Mouse (Mus musculus): ENCODE results near the gene Kcnn4.
"Not testable (repeated sequence)": the region's sequence is repeated elsewhere in the genome, so short reads cannot be mapped to it uniquely, and the experiment has no call there.

The Kcnn4 gene

DNA sequence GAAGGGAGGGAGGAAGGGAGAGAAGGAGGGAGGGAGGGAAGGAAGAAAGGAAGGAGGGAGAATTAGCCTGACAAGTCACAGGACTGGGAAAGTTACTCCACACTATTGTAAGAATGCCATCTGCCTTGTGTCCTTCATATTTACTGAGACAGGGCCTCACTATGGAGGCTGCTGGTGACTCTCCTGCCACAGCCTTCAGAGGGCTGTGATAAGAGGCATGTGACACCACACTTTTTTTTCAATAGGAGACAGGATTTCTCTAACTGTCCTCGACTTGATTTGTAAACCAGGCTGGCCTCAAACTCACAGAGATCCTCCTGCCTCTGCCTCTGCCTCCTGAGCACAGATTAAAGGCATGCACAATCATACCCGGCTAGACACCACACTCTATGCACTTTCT is 21.6 kb downstream of the Kcnn4 start:
- no peak for DNase-seq (ENCODE audit: low spot score in 2 of 2)

DNA sequence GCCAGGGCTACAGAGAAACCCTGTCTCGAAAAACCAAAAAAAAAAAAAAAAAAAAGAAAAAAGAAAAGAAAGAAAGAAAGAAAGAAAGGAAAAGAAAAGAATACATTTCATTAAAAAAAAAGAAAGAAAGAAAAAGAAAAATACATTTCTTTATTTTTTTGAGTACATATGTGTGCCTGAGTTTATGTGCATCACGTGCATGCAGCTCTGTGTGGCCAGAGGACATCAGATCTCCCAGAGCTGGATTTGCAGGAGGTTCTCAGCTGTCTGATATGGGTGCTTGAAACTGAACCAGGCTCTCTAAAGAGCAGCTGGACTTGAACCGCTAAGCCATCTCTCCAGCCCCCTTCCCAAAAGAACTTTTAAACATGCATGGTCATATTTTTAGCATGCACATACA is 24.0 kb downstream of the Kcnn4 start:
- DNase-seq (ENCODE audit: low spot score in 2 of 2), result no peak

DNA sequence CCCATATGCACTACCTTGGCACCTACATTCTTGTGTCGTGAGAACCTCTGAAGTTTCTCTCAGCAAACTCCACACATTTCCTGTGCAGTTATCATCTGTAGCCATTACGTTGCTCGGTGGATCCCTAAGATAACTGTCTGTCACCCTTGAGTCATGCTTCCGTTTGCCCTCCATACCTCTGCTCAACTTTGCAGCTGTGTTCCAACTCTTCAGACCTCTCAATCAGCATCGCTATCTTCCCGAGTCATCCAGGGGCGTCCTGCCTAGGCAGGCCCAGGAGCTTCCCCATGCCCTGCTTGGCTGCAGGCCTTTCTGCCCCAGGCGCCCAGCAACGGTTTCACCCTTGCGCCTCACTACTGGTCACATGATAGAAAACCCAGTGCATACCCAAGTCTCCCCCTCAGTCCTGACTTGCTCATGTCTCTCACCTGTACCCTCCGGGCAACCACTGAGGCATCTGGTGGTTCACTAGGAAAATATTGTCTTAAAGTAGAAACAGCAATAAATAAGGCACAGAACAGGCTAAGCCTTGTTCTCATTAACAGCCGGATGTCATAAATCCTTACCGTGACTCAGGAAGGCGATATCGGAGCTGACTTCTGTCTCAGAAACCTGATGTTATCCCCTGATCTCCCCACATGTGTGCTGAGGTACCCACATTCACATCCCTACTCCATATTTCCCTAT is 24.6 kb downstream of the Kcnn4 start:
- no peak for DNase-seq (ENCODE audit: low spot score in 2 of 2)

DNA sequence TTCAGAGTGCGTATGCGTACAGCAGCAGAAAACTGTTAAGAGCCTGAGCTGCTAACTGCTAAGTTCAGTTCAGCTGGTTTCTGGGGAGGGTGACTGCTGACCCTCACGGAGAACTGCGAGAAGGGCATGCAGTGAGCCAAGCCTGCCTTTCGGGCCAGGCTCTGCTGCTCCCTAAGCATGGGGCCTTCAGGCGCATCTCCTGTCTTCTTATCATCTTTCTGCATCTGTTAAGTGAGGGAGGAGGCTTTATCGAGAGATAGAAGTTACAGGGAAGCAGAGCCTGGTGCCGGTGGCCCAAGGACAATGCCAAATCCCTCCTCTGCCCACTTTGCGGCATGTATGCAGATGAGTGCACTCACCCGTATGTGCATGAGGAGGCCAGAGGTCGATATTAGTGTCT is 26.8 kb downstream of the Kcnn4 start:
- DNase-seq (ENCODE audit: low spot score in 2 of 2), result no peak

DNA sequence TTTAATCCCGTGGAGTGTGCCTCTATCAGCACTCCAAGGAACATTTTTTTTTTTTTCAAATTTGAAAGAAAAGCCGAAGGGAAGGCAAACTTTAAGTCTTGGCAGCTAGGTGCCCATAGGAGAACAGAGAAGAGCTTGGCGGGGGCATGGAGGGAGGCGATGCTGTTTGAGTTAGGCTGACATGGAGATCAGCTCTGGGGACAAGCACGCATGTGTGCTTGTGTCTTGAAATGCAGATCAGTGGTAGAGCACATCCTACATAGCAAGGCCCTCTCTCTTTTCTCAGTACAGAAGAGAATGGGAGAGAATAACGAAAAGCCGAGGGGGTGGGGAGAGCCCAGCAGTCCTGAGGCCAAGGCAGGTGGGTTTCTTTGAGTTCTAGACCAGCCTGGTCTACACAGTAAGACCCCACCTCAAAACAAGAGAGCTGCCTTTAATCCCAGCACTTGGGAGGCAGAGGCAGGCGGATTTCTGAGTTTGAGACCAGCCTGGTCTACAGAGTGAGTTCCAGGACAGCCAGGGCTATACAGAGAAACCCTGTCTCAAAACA is 28.4 kb downstream of the Kcnn4 start:
- DNase-seq (ENCODE audit: low spot score in 2 of 2), result no peak

DNA sequence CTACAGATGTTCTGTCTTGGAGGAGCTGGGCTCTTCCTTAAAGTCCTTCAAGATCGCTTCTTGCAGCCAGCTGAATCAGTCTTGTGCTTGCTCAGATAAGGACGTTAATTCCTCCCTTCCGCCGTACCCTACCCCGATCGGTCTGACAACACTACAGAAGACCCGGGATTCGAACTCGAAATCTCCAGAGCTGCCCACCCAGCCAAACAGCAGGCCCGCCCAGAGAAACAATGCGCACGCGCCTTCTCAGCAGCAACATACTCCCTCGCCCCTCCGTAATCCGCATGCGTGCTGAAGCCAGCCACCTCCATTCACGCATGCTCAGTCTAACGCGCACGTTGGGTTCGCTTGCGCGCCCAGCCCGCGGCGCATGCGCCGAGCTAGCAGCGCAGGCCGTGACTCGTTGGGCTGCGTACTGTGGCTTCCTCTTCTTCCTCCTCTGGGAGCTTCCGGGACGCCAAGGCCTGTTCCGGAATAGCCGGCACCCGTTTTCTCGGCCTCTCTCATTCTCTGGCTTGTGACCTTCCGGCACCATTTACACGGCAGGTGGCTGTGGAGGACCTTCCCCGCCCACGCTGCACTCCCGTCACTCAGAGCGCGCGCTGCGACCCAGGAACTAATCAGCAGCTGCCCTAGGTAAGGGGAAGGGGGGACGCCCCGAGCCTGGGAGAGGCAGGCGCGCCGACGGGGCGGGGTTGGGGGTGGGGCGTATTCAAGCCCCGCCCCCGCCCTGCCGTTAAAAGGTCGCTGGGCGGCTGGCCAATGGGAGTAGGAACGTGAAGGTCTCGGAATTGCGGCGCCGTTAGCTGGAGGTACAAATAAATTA is 29.4 kb downstream of the Kcnn4 start, which contains the start of gene Smg9:
TSS of gene Smg9 (plus strand) at position 364 of the 826 bp plus-strand sequence.
- peak; percentile 94 to 97 for DNase-seq (ENCODE audit: low spot score in 2 of 2)

DNA sequence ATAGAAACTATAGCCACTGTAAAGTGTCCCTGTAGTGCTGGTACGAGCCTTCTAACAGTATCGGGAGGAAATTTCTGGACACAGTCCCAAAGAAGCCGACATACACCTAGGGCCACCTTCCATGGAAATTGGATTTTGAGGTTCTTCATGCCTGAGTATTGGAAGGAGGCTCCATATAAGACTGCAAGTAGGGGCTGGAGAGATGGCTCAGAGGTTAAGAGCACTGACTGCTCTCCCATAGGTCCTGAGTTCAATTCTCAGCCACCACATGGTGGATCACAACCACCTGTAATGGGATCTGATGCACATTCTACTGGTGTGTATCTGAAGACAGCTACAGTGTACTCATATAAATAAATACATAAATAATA is 30.0 kb downstream of the Kcnn4 start:
- no peak for DNase-seq (ENCODE audit: low spot score in 2 of 2)

DNA sequence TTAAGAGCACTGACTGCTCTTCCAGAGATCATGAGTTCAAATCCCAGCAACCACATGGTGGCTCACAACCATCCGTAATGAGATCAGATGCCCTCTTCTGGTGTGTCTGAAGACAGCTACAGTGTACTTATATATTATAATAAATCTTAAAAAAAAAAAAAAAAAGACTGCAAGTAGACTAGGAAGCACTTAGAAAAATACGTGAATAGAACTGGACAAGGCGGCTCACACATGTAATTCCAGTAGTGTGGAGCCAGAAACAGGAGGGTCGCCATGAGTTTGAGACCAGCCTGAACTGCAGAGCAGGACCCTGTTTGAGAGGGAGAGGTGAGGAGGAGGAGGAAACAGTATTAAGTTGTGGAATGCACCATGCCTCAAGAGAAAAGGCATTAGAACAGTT is 30.4 kb downstream of the Kcnn4 start:
- not testable (repeated sequence) for DNase-seq (ENCODE audit: low spot score in 2 of 2)

DNA sequence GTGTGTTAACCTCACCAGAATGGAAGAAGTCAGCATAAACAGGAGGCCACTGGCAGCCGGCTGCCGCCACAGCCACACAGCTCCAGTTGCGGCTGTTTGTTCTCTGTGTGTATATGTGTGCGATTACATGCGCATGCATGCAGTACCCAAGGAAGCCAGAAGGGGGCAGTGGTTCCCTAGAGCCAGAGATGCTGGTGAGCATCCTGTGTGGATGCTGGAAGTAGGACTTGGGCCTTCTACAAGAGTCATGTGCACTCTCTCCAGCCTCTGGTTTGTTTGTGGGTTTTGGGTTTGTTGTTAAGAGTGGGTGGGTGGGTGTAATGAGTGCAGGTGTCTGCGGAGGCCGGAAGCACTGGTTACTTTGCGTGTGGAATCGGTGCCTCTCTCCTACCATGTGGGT is 32.8 kb downstream of the Kcnn4 start:
- DNase-seq (ENCODE audit: low spot score in 2 of 2), result no peak

DNA sequence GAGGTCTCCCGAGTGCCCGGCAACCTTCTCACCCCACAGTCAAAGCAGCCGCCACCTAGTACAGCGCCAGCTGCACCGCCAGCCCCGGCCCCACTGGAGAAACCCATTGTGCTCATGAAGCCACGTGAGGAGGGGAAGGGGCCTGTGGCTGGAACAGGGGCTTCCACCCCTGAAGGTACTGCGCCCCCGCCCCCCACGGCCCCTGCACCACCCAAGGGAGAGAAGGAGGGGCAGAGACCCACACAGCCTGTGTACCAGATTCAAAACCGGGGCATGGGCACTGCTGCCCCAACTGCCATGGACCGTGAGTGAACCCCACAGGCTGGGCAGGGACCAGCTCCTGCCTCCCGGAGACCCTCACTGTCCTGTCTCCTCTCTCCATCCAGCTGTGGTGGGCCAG is 35.6 kb downstream of the Kcnn4 start:
- no peak for DNase-seq (ENCODE audit: low spot score in 2 of 2)

DNA sequence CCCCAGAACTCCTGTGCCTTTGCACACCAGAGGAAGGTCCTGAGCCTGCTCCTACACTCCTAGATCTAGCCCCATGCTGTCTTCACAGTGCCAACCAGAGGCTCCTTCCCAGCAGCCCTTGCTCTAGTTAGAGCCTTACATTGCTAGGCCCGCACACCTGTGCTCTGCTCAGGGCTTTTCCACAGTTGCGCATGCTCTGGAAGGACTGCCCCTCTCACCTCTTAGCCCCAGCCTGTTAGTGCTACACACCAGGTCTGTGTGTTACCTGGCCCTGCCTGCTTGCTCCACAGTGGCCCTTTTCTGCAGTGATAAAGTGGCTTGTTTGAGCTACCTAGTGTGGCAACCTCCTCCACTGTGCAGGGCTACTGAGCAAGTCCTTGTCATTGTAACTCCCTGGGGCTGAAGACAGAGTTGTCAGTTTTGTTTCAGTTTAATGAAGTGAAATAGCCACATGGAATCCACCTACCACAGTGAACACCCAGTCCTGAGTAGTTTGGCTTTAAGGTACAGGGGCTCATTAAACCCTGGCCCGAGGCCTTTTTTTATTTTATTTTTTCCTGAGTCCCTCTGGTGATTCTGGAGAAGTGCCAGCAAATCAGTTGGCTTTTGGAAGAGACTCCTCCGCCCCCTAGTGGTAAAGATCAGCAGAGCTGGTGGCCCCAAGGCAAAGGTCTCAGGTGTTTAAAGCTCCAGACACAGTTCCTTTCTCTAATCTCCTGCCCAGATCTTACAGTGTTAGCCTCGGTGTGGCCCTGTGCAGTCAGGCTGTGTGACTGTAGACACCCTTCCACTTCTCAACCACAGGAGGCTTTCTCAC is 36.7 kb downstream of the Kcnn4 start:
- peak in 1 of 2 experiments; percentile 64 for DNase-seq (ENCODE audit: low spot score in 2 of 2)

DNA sequence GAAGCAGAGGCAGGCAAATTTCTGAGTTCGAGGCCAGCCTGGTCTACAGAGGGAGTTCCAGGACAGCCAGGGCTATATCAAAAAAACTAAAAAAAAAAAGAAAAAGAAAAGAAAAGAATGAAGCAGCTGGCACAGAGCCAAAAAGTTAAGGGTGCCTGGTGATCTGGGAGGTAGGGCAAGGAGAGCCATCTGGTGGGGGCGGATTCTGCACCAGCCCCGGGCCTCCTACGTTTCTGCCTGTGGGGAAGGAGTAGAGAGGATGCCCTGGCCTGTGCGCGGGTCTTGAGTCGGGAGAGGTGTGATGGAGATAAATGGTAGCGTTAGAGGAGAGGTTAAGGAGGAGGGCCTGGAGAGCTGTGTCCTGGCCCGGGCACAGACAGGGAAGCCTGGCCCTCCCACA is 38.1 kb downstream of the Kcnn4 start:
- DNase-seq (ENCODE audit: low spot score in 2 of 2), result no peak

DNA sequence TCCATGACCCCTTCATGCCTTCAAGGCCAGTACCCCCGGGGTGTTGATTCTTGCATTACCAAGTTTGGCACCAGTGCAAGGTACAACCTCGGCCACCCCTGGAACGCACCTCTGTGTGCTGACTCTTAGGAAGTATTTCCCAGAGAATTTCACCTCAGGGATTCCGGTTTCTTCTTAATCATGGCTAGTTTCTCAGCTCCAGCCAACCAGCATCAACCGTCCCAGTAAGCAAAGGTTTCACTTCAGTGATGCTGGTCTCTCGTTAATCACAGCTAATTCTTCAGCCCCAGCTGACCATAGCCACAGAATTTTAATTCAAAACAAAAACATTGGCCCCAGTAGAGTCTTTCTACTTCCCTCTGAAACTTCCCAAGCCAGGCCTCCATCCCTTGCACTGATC is 40.1 kb downstream of the Kcnn4 start:
- DNase-seq (ENCODE audit: low spot score in 2 of 2), result no peak

DNA sequence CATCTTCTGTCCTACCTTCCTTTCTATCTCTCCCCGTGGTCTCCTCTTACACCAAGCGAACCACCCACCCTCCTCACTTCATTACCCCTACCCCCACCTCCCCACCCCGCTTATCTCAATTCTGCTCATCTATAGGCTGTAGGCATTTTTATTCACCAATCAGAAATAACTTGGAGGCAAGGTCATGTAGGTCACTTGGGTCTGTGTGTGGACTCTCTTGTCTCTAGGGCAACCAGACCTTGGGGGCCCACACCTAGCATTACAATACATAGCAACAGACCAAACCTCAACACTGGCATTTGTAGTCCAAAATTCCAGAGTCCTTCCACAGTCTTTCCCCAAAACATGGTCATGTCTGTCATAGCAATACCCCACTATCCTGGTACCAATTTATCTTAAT is 40.8 kb downstream of the Kcnn4 start:
- no peak for DNase-seq (ENCODE audit: low spot score in 2 of 2)

DNA sequence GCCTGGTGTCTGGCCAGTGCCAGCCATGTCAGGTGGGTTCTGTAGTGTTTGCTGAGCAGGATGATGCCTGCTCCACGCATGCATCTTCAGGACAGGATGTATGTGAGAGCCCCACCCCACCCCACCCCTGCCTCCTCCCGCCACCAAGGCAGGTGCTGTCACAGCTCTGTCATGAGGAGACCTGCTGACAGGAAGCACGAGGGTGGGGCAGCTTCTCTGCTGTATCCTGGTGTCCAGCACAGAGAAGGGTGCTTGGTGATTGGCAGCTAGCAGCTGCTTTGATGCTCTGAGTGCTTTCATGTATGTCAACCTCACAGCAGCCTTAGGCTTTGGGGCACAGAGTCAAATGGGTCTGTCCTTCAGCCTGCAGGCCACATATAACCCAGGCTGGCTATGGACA is 43.6 kb downstream of the Kcnn4 start:
- no peak for DNase-seq (ENCODE audit: low spot score in 2 of 2)

DNA sequence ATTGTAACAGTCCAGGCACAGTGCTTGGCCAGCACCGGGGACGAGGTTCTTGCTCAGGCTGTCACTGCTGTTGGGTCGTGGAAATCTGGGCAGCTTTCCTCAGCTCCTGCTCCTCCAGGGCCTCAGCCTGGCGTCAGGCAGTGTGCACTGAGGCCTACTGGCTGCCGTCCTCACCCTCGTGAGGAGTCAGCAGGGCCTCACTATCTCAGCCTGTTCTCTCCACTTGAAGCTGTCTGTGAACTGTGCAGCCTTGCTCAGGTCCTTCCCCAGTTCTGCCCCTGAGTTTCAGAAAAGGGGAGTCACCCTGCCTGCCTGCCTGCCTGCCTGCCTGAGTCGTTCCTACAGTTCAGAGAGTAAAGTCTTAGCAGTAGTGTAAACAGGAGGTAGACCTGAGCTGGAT is 45.2 kb downstream of the Kcnn4 start:
- DNase-seq (ENCODE audit: low spot score in 2 of 2), result no peak

DNA sequence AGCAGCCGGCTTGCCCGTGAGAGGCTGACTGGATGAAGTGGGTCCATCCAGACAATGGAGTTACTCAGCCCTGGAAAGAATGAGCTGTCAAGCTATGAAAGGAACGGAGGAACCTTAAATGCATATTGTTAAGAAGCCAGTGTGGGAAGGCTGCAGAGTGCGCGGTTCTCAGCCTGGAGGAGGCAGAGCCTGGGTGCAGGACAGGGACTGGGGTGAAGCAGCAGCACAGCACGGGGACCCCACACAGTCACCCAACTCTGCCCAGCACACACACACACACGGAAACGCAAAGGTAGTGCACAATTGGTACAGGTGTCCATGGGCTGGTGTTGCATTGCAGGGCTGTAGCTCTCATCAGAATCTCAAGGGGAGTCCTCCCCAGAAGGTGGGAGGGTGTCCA is 49.5 kb downstream of the Kcnn4 start:
- no peak for DNase-seq (ENCODE audit: low spot score in 2 of 2)

DNA sequence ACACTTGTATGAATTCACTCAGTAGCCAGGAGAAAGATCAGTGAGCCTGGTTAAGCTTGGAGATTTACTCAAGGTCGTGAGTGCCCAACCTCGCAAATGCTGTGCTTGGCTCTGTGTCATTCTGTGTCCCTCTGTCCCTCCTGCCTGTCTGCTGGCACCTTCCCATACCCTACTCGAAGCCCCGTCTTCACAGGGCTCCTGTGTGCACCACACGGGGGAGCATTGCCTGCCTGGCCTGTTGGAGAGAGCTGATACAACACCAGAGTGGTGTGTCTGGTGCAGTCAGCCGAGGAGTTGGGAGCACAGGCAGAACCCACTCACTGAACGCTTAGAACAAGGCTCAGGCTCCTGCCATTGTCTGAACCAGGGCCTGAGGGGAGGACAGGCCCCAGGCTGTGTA is 51.6 kb downstream of the Kcnn4 start:
- no peak for DNase-seq (ENCODE audit: low spot score in 2 of 2)

DNA sequence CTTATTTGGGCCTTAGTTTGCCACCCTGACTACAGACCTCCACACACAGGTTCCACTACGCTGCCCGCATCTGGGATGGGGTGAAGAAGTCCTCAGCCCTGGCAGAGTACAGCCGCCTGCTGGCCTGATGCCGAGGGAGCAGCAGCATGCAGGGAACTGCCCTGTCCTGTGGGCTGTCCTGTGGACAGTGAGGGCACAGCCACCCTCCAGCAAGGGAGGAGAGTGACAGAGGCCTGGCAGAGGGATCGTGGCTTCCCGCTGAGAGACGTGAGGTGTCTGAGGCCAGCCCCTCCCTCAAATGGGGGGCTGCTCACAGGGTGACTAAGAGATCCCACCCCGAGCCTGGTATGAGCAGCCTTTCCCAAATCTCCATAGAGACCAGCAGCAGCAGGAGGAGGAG is 52.2 kb downstream of the Kcnn4 start:
- no peak for DNase-seq (ENCODE audit: low spot score in 2 of 2)

DNA sequence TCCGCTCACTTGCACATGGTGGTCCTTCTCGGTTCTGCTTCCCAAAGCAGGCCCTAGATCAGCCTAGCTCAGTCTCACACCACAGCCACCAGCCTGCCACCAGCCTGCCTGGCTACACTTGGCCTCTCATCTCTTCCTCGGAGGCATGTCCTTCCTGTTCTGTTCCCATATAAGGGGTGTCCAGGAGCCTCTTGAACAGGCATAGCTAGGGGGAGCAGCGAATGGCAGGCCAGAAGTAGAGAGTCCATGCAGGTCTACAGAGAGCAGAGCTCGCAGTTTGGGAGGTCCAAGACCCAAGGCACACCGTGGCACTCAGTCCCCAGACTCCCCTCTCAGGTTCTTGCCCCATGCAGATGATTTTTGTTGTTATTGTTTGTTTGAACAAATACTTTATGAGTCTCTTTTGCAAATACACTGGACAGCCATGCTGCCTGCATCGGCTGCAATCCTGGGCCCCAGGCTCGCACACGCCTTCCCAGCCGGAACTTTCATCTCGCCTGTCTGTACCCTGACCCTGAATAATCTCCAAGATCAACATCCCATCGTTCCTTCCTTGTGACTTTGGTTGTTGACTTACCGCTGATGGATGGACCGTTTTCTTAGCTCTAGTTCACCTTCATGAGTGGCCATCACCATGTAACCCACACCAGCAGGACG is 53.2 kb downstream of the Kcnn4 start:
- no peak for DNase-seq (ENCODE audit: low spot score in 2 of 2)

DNA sequence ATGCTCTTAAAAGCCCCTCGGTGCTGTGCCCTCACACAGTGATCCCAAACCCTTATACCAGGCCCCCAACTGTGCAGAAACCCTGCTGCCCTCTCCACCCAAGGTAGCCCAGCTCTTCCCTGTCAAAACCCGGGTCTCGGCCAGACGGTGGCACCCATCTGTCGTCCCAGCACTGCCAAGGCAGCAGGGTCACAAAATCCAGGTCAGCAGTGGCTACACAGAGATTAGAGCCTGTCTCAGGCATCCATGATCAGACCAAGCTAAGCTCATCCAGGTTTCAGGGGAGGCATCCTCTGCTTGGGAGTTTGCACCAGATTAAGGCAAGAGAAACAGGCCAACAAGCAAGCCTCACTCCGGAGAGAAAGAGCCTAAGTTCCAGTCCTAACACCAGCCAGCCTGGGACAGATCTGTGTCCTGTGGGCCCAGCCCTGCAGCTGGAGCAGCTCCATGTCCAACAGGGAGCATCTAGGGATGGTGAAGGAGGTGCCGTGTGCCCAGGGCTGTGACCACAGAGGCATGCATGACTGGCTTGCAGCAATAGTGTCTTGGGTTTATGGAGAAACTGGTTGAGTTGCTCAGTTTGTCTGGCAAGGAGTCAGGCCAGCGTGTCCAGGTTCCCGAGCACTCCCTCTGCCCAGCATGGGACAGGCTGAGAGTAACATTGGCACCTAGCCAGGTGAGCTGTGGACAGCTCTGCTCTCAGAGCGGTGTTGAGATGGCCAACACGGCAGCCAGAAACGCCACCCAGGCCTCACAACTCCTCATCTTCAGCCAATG is 54.1 kb downstream of the Kcnn4 start:
- no peak for DNase-seq (ENCODE audit: low spot score in 2 of 2)
